In the genomic region with DNA sequence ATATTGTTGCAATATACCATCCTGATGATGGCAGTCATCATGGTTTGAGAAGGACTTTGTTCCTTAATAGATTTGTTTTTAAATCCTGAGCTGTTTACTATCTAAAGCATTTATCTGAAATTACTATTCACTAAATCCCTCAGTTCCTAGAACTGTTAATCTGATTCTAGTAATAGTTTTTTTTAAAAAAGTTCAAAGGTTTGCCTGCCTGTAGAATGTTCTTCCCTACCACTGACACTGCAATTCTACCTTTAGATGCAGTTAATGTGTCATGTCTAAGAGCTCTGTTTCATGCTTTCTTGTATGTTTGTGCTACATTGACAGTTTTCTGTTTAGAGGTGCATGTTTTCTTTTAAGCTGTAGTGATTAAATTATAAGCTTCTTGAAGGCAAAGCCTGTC, we compare ENCODE assay signal across 22 mouse cellular contexts.
A peak's percentile ranks its signal among the peaks of the same experiment; 100 is the strongest.
DNase-seq lines count a peak whose midpoint lies in the region; TF ChIP-seq lines count a peak whose summit lies in the region.
"Had no signal": no experiment of that assay in that cellular context is flagged by ENCODE, and none has a peak within 500 bp of the region (broad histone marks: within the 10 kb centered on the region; RNA-seq: fewer than 3 reads in every experiment).

No protein-coding gene starts in this region.

- peaks cover 3% of the 10 kb centered on the region; the same call in 1 of the 2 replicates for H3K79me2 ChIP-seq in liver, adult 2 months (ENCODE audit: control insufficient read depth, insufficient read depth, low read length)

- TF ChIP-seq POLR2A in kidney, adult 2 months (IDR thresholded peaks at IDR 0.05; ENCODE audit: low read depth, low read length), result no peak
- no peak for TF ChIP-seq POLR2A in liver, adult 2 months (IDR thresholded peaks at IDR 0.05; ENCODE audit: extremely low read depth, insufficient read depth, low read length)

- peak overlapping the region; percentile 75; the same call in 1 of the 2 replicates for H3K27ac ChIP-seq in gastrocnemius, adult 2 months
- H3K27ac ChIP-seq in kidney, adult 2 months (ENCODE audit: insufficient read depth, low read depth, low read length), result no peak overlapping the region
- H3K27ac ChIP-seq in liver, adult 2 months (replicated peaks; ENCODE audit: insufficient read depth, low read depth, low read length), result no peak overlapping the region; the same call in 1 of the 2 replicates
- H3K27ac ChIP-seq: embryonic facial prominence, embryonic 12.5 days; forebrain, embryonic 13.5 days; forebrain, embryonic 15.5 days had no signal

- no peak for TF ChIP-seq CTCF in gastrocnemius, adult 2 months (IDR thresholded peaks at IDR 0.05)
- no peak for TF ChIP-seq CTCF in kidney, adult 2 months (conservative IDR thresholded peaks at IDR 0.05; ENCODE audit: insufficient read depth, insufficient read length, low read depth, low read length)
- TF ChIP-seq CTCF in liver, adult 2 months (IDR thresholded peaks at IDR 0.05; ENCODE audit: low read depth, low read length), result no peak

- no peaks in the 10 kb centered on the region for H3K36me3 ChIP-seq in kidney, adult 2 months (ENCODE audit: control insufficient read depth, insufficient read depth, low read length)
- no peaks in the 10 kb centered on the region for H3K36me3 ChIP-seq in liver, adult 2 months (ENCODE audit: control insufficient read depth, insufficient read depth, low read length)
- H3K36me3 ChIP-seq: embryonic facial prominence, embryonic 10.5 days; embryonic facial prominence, embryonic 12.5 days; forebrain, embryonic 15.5 days; G1E had no signal

- intact Hi-C loops in gastrocnemius, adult 2 months (cut with DNase I), result no loop called here

- no peak overlapping the region for H3K9ac ChIP-seq in liver, adult 2 months (ENCODE audit: low read depth, low read length)
- H3K9ac ChIP-seq: embryonic facial prominence, embryonic 12.5 days; forebrain, embryonic 13.5 days; forebrain, embryonic 15.5 days had no signal

- H3K4me3 ChIP-seq in gastrocnemius, adult 2 months, result no peak overlapping the region
- H3K4me3 ChIP-seq in kidney, adult 2 months (ENCODE audit: insufficient read depth, low read depth, low read length), result no peak overlapping the region
- no peak overlapping the region for H3K4me3 ChIP-seq in liver, adult 2 months (ENCODE audit: insufficient read depth, low read depth, low read length)
- H3K4me3 ChIP-seq: embryonic facial prominence, embryonic 10.5 days; embryonic facial prominence, embryonic 12.5 days; forebrain, embryonic 13.5 days; forebrain, embryonic 15.5 days had no signal

- no peak for DNase-seq in gastrocnemius, adult 2 months
- DNase-seq in gastrocnemius, postnatal 25 days, result no peak
- peak; percentile 64 for DNase-seq in kidney, adult 2 months
- DNase-seq in kidney, postnatal 10 days, result no peak
- peak; percentile 57 for DNase-seq in liver, adult 2 months (ENCODE audit: extremely low read depth, low read depth, low spot score)
- no peak for DNase-seq in liver
- DNase-seq: adrenal gland, adult 8-10 months; adrenal gland, postnatal 14 days; adrenal gland, postnatal 36 days; B cell, adult 2 months; cerebellum, adult 11-12 months; cerebellum, adult 2 months; cerebellum, adult 9-10 months; cerebellum, postnatal 10 days; cerebellum, postnatal 25 days had no signal

- H3K27me3 ChIP-seq in kidney, adult 2 months (replicated peaks; ENCODE audit: control insufficient read depth, insufficient read depth, low read length), result no peaks in the 10 kb centered on the region
- H3K27me3 ChIP-seq in liver, adult 2 months (ENCODE audit: control insufficient read depth, insufficient read depth, low read length), result no peaks in the 10 kb centered on the region
- H3K27me3 ChIP-seq: CH12.LX; embryonic facial prominence, embryonic 12.5 days; forebrain, embryonic 13.5 days; forebrain, embryonic 15.5 days; Patski had no signal

- peaks cover 7% of the 10 kb centered on the region for H3K4me1 ChIP-seq in kidney, adult 2 months (ENCODE audit: control insufficient read depth, insufficient read depth, low read length)
- peaks cover 23% of the 10 kb centered on the region; the same call in 1 of the 2 replicates for H3K4me1 ChIP-seq in liver, adult 2 months (ENCODE audit: control insufficient read depth, insufficient read depth, low read length)

Comparison
In these comparisons a context has a peak if more than half of its experiments do, and no peak if none do; other contexts are left out.
1. DNase-seq: peak in kidney, adult 2 months (single experiment) and liver, adult 2 months (single experiment); none in gastrocnemius, adult 2 months (single experiment), gastrocnemius, postnatal 25 days (single experiment), kidney, postnatal 10 days (single experiment) and liver (single experiment).